Mouse (Mus musculus): ENCODE measurements around the gene Pigz. TPM values are rescaled to one million over a fixed set of nuclear protein-coding genes. Genes with fewer than 3 reads are reported as not detected.
A peak's percentile ranks its signal among the peaks of the same experiment; 100 is the strongest.

Gene Pigz
- 3.2 TPM in 1 of 2 replicates, not detected in the other for total RNA-seq (2015; ENCODE audit: low replicate concordance)
- total RNA-seq (2017; ENCODE audit: low replicate concordance) = 0.15 and 0.39 TPM in 2 replicates

DNA sequence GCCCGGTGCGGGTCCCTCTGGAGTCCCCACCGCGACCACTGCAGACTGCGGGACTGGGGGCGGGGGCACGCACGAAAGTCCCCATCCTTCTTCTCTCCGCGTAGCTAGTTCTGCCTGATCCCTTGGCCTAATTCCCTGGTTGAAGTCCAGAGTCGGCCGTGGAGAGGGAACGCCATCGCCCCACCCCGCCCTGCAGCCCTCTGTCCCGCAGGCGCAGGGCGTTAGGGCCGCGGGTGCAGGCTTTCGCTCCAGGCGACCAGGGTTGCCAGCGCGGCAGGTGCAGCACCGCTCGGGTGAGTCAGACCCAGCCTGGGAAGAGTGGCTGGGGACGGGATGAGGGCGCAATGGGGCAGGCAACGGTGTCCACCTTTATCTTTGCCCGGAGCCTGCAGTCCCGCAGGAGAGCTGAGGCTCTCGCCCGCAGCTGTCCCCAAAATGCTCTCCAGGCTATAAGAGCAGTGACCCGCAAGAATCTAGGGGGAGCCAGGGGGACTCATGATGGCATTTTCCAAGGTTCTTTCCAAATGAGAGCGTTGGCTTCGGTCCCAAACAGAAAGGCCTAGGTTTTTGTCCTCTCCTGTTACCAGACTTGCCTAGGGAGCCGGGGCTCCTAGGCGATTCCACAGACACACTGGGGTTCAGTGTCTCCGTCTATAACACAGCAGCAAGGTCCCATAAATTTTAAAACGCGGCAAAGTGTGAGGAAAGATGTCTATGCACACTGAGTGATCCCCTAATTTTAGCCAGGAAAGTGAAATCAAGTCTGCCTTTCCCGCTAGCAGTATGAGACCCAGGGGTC lies at the start of gene Pigz:
Pigz (plus strand) TSS at position 101 of the 799 bp plus-strand sequence.
- no peak for ATAC-seq (replicated peaks; ENCODE audit: low FRiP score, poor library complexity, severe bottlenecking)

DNA sequence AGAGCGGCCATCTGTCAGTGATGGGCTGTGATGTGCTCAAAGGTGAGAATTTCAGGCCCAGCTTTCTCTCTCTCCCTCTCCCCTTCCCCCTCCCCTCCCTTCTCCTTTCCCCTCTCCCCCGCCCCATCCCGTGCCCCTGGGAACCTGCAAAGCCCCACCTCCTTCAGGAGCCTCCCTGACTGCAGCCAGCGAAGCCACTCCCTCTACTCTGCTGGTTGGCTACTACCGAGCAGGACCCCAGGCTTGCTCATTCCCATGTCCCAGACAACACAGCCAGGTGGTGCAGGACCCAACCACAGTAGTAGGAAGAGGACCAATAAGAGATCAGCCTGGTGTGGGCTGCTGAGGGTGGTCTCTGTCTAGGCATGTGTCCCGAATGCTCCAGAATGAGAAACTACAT lies 49.7 kb upstream of the Pigz start:
- ATAC-seq (replicated peaks; ENCODE audit: low FRiP score, poor library complexity, severe bottlenecking) = no peak

DNA sequence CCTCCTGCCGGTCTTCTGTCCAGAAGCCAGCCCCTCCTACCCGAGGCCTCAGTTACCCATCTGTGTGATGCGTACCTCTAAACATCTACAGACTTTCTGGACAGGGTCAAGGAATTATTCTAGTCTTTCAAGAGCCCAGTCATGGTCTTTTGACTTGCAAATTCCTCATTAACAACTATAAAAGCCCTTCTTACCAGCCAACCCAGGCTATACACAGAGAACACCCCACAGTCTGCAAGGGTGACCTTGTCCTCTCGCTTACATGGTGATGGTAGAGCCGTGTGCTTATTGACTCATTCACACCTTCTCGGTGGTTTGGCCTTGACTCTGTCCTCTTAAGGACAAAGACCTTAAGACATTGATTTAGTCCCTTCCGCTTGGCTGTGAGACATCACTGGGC lies 42.7 kb upstream of the Pigz start:
- ATAC-seq (replicated peaks; ENCODE audit: low FRiP score, poor library complexity, severe bottlenecking) = no peak

DNA sequence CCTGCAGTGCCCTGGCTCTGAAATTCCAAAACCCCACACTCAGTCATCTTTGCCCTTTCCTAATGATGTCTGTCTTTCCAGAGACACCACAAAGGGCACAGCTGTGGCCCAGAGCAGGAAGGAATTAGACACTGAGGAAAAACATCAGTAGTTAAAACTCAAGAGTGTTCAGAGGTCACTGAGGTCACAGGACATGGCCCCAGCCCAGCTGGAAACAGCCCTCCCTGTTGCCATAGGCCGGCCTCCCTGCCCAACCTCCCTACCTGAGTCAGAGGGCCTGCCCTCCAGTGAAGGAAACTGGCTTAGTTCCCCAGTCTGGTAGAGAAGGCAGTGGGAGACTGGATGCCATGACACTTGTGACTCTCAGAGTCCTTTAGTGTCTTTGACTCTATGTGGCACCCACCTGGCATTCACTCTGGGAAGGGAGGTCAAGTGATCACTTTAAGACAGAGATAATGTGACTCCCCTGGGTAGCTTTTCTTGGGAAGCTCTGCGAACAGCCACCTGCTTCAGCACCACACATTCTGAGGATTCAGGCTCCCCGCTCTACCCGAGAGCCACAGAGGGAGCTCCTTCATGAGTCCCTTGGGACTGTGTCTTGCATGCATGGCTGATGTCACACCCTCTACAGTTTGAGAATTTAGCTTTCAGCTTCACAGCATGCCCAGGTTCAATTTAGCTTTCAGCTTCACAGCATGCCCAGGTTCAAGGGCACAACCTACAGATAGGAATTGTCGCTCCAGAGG lies 40.1 kb upstream of the Pigz start:
- no peak for ATAC-seq (replicated peaks; ENCODE audit: low FRiP score, poor library complexity, severe bottlenecking)

DNA sequence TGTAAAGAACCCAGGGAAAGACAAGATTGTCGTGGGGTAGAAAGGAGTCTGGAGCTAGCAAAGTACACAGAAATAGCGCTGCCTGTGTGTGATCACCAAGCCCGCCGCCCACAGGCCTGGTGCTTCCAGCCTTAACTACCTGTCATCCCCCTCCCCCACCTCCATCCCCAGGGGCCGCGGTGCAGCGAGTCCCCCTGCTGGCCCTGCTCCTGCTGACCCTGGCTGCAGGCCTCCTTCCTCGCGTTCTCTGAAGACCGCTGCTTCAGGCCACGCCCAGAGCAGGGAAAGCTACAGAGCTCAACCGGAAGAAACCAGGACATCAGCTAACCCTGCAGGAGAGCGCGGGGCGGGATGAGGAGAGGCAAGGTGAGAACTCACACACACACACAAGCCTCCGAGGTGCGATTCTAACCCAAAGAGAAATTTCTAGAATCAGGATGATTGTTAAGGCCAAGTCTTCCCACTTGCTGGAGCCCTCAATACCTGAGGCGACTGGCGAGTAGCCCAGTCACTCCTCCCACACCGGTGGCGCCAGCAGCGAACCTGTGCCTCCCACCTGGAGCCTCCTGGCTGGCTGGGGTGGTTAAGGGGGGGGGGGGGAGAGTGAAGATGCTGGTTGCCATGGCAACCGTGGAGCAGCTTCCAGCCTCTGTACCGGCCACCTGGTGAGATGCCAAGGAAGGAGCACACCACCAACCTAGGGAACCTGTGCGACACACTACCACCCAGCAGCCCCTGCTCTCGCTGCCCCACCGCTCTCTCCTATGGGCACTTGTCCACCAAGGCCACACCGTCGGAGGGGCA lies 36.5 kb upstream of the Pigz start:
- ATAC-seq (replicated peaks; ENCODE audit: low FRiP score, poor library complexity, severe bottlenecking) = no peak

DNA sequence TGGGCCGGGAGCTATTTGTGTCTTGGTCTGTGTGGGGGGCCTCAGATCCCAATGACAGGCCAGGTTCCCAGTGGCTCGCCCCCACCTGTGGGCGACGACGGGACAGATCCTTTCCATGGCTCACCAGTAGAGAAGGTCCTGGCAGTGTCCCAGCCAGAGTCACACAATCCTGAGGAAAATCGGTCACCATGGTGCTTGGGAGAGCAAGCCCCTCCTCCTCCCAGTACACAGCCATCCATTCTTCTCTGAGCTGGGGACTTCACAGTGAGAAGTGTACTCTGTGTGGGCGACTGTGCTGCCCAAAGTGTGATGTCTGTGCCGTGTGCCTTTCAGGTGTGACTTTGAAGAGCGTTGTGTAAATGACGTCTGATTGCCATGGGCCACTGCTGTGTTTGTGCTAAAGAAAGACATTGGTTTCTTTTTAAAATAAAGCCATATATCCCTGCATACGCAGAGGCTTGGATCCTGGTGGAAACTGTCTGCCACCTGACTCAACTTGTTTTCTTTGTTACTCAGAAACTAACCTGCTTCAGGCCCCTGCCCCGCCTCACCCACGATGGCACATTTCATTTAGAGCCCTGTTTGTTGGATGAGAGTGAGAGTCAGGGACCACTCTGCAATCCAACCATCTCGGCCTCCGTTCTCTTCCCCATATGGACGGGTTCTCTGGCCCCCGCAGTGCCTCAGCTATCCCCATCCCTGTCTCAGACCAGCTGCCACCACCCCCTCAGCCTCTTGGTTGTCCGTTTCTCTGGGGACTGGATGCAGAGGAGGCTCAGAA lies 34.9 kb upstream of the Pigz start:
- no peak for ATAC-seq (replicated peaks; ENCODE audit: low FRiP score, poor library complexity, severe bottlenecking)

DNA sequence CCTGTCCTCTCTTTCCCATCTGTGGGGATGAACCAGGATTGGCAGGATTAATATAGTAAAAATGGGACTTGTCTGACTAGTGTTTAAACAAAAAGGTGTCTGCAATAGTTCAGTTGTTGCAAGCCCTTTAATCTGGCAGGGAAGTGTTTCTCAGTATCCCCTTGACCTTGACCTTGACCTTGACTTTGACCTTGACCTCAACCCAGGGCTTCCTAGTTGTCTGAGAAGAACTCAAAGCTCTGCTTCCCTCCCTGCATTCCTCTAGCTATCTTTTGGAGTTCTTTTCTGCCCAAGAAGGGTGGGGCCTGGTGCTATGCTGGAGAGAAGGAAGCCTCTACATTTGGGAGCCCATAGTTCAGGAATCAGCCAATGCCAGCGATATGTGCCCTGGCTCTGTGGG lies 31.8 kb upstream of the Pigz start:
- ATAC-seq (replicated peaks; ENCODE audit: low FRiP score, poor library complexity, severe bottlenecking) = no peak

DNA sequence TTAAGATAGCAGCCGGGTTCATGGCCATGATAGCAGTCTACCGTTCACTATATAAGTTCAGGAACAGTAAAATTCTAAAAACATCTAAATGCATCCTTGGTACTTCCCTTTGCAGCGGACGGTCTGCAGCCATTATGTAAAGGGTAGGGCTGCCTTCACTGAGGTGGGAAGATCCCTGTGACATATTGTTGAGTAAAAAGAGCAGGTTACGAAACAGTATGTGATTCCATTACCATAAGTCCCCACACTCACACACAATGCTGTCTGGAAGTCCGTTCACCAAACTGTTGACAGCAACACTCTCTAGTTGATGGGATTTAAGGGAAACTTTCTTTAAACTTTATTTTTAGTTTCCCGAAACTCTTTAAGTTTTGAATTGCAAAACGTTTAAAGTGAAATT lies 30.4 kb upstream of the Pigz start:
- ATAC-seq (replicated peaks; ENCODE audit: low FRiP score, poor library complexity, severe bottlenecking) = no peak

DNA sequence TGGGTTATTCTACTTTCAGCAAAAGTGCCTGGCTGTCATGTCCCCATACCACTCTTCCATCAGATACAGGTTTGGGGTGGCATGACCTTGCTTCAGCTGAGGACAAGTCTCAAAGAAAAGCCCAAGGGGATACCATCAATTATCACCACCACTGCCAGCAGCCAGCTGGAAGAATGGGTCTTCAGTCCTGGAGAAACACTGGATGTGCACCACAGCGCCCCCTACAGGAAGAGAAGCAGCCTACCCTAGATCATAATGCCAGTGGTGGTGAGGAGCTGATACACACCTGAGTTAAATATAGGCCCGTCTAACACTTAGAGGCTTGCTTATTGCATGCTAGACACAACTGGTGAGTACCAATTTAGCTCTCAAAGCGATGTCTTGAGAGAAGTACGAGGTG lies 28.3 kb upstream of the Pigz start:
- no peak for ATAC-seq (replicated peaks; ENCODE audit: low FRiP score, poor library complexity, severe bottlenecking)

DNA sequence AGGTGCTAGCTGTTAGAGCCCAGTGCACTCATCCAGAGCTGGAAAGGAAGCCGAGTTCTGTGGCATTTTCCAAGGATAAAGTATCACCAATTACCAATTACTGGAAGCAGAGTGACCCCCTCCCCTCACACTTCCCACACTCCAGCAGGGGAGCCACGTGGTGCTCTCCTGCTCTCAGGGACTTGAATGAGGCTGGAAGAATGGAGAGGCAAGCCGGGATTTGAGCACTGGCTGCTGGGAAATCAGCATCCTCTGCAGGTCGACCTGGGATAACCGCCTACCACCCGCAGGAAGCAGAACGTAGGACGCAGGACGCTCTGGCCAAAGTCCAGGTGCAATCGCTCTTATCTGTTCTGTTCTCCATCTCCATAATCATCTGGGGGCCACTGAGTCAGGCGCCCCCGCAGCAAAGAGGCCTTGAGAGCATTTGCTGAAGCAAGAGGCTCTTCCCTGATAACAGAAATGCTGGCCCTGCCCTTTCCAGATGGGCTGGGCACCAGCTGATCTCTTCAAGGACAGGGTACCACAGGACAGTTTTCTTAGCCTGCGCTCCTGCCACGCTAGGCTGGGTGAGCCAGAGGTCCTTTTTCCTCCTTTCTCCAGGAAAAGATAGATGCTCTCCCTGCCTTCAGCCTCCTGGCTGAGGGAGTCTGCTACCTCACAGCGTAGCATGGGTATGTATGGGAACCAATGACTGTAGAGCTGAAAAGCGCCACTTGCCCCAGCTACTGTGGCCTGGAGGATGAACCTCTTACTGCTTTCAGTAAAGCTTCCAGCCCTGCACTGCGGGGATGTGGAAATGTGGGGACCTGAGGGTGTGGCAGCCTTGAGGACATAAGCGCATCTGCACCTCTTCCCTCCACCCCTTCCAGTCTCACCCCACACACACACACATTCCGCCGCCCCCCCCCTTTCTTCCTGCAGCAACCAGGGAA lies 27.5 kb upstream of the Pigz start:
- ATAC-seq (replicated peaks; ENCODE audit: low FRiP score, poor library complexity, severe bottlenecking) = no peak

DNA sequence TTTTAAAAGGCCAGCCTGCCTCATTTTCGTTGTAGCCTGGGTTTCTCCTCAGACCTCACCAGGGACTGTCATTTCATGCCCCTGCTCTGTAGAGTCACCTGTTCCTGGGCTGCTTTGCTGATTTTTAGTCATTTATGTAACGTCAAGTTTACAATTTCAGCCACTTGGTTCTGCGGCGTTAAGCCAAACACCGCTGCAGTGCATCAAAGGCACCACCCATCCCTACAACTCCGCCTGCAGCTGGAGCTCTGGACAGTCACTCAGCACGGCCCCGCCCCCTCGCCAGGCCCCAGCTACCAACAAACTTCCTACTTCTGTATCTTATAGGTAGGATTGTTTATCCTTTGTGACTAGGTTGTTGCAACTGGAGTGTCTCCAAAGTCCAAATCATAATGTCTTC lies 26.8 kb upstream of the Pigz start:
- ATAC-seq (replicated peaks; ENCODE audit: low FRiP score, poor library complexity, severe bottlenecking) = no peak

DNA sequence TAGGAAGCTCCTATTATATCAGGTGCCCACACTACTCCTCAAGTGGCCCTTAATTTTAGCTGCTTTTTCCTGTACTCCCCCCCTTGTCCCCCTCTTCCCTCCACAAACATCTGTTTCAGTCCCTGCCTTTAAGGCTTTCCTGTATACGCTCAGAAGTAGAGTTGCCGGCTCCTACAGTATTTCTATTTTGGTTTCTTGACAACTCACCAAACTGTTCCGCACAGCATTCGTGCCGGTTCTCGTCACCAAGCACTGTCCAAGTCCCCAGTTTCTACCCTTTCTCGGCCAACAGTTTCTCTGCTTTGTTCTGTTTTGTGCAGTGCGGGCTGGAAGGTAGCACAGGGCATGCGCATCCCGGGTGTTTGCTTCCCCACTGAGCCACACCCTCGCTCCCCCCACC lies 24.7 kb upstream of the Pigz start:
- no peak for ATAC-seq (replicated peaks; ENCODE audit: low FRiP score, poor library complexity, severe bottlenecking)

DNA sequence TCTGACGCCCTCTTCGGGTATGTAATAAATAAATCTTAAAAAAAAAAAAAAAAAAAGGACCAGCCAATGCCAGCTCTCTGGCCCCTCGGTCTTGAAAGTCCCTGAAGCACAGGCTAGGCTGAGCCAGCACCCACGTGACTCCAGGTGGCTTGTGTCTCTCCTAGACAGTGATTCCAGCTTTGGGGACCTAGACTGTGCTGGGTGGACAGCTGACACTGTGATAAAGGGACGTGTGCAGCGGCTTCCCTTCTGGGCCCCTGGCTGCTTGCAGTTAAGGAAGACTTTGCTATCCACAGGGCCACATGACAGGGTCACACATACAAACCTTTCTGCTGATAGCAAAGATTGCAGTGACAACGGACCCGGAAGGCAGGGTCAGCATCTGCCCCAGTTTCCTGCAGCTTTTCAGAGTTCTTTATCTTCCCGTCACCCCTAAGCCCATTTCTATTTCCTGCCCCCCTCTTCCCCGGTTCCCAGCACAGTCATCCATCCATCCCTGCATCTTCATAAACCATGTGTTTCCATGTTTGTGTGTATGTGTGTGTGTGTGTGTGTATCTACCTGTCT lies 23.3 kb upstream of the Pigz start:
- no peak for ATAC-seq (replicated peaks; ENCODE audit: low FRiP score, poor library complexity, severe bottlenecking)

DNA sequence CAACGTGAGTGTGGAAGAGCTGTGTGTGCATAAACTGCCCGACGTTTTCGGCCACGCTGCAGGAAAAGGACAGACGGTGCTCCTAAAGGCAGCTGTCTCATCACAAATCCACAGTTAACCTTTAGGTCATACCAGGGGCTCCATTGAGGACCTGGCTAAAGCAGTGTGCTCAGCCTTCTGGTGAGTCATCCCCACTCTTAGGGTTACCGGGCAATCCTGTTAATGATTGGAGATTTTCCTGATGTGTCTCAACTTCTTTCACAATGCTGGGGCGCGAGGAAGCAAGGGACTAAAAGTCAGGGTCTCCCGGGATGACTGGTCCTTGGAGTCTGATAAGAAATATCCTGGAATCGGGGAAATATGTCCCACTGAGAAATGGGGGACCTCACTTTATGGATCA lies 15.9 kb upstream of the Pigz start:
- no peak for ATAC-seq (replicated peaks; ENCODE audit: low FRiP score, poor library complexity, severe bottlenecking)

DNA sequence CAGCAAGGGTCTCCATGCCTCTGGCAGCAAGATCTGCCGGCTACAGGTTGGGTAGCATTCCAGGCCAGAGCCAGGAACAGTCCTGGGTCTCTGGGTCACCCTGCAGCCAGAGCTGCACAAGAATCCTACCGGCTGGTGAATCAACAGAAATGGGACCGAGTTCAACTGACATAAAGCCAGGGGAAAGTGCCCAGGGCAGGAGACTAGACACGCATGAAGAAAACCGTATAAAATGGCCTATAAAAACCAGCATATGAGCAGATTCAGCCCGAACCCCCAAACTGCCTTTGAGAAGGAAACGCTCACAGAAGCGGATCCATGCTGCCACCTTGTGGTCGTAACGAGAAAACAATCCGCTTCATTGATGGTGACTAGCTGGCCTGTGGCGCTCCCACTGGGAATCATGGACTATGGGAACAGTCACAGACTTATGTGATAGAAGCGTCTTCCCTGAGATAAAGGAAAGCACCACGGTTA lies 15.4 kb upstream of the Pigz start:
- ATAC-seq (replicated peaks; ENCODE audit: low FRiP score, poor library complexity, severe bottlenecking) = 0 out of 2 replicates have a peak, but pooled peaks have one; percentile 71

DNA sequence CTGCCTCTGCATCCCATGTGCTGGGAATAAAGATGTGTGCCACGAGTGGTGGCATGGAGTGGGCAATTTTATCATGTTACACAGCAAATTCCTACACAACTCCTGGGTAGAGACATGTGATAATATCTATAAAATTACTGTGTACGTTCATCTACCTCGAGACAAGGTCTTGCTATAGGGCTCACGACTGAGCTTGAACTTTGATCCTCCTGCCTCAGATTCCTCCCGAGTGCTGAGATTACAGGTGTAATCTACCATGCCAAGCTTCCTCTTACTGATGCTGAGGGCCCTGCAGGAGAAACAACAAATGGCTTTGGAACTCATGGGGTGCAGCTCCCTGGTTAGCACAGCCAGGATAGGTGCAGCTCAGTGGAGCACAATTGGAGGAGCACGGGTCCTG lies 9.3 kb upstream of the Pigz start:
- no peak for ATAC-seq (replicated peaks; ENCODE audit: low FRiP score, poor library complexity, severe bottlenecking)

DNA sequence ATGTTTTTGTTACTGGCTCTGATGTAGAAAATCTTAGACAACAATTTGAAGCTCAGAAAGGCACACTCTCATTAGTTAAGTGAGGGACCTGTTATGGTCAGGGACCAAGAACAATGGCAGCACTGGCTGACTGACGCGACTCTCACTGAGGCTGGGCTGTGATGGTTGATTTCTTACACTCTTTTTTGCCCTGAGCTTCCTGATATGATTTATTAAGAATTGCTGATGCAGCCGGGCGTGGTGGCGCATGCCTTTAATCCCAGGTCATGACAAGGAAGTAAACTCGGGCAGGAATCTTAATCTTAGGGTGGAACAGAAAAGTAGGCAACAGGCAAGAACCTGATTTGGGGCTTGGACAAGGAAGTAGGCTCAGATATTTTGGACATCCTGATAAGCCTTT lies 7.6 kb upstream of the Pigz start:
- no peak for ATAC-seq (replicated peaks; ENCODE audit: low FRiP score, poor library complexity, severe bottlenecking)

DNA sequence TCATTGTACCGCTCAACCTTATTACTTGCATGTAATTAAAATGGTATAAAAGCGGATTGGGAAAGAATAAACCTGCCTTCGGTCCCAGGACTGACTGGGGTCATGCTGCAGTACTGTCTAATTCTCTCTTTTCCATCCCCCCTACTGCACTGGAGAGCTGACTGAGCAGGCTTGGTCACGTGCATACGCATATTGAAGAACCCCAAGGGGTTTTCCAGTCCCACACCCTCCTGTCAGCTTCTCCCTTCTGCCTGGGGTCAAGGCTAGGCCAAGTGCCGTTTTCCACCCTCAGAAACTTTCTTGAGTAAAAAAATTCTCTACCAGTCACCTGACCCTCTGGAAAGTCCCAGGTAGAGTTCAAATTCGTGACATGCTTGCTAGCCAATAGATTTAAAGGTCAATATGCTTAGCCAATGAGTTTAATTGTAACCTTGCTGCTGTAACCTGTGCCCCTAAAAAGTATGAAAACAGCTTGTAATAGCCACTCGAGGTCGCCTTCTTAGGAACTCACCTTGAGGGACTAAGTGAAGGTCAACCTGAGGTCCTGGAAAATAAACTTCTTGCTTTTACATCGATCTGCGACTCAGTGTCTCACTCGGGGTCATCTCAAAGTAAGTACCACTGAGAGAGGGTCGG lies 7.0 kb upstream of the Pigz start:
- ATAC-seq (replicated peaks; ENCODE audit: low FRiP score, poor library complexity, severe bottlenecking) = no peak
